Mouse (Mus musculus): Measurements from ENCODE around the gene 4921536K21Rik. TPM values are rescaled to one million over a fixed set of nuclear protein-coding genes. Genes with fewer than 3 reads are reported as not detected.

Gene 4921536K21Rik
- polyA plus RNA-seq (2015; fragmentation: Illumina TruSeq; extraction: RNeasy Lipid Tissue Mini Kit (QIAGEN cat#74804); ENCODE audit: low read depth, low replicate concordance), result 0.61 TPM

GRCm38 (mm10) chr11:3894406-3895281, at the start of gene 4921536K21Rik, which contains the start of gene Dusp18:
4921536K21Rik (minus strand) TSS chr11:3895098.
Dusp18 (plus strand) TSS chr11:3895240.

DNA sequence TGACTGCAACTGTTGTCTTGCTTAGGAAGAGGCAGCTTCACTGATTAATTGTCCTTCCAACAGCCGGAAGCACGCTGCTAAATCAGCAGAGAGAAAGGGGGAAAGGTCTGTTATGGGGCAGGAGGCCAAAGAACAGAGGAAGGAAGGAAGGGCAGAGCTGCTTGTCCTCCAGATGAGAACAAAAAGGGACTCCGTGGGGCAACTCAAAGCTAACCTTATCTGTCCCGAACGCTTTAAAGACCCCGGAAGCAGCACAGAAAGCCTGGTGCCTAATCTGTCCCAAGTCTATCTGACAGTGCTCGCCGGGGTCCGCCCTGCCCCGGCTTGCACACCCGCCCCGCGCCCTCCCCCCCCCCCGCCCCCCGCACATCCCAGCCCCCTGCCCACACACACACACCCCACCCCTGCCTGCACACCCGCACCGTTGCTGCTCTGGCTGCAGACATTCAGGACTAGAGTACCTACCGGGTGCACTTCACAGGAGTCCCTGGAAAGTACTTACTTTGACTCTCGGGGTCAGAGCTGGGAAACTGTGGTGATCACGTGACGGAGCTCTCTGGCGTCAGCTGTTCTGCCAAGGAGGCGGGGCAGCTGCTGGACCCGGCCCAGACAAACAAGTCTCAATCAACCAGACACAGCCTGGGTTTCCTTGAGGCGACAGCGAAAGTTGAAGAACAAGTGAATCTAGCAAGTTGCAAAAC, 36.8 kb upstream of the 4921536K21Rik start, which contains the start of gene Tcn2:
TSS of gene Tcn2 (minus strand) at position 649 of the 701 bp plus-strand sequence.

DNA sequence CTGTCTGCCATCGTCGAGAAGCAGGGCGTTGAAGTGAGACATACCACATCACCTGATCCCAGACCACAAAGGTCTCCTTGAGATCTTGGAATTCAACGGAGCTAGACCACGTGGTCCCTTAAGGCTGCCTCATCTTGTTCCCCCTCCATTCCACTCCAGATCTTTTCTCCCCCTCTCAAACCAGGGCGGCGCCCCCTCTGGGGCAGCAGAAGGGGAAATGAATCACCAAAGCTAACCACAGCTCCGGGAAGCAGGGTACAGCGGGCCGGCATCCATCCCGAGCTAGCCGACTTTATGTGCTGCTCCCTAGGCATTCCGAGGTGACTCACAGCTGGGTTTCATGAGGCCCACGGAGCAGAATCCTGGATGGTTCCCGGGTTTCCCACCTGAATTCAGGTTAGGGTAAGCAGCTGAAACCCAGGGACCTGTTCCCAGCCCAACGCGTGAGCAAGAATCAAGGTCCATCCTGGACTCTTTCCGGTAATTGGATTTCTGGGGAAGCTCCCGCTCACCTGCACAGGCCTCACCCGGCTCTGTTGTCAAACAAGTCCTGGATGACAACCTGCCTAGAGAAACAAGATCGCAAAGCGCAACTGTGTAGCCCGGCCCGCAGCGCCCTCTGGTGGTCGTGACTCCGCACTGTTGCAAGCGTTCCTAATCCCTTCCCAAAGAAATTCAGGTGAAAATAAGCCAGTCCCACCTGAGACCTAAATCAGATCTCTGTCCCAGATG, 19.4 kb upstream of the 4921536K21Rik start, which contains the start of gene Slc35e4:
TSS of gene Slc35e4 (minus strand) at position 556 of the 732 bp plus-strand sequence.

DNA sequence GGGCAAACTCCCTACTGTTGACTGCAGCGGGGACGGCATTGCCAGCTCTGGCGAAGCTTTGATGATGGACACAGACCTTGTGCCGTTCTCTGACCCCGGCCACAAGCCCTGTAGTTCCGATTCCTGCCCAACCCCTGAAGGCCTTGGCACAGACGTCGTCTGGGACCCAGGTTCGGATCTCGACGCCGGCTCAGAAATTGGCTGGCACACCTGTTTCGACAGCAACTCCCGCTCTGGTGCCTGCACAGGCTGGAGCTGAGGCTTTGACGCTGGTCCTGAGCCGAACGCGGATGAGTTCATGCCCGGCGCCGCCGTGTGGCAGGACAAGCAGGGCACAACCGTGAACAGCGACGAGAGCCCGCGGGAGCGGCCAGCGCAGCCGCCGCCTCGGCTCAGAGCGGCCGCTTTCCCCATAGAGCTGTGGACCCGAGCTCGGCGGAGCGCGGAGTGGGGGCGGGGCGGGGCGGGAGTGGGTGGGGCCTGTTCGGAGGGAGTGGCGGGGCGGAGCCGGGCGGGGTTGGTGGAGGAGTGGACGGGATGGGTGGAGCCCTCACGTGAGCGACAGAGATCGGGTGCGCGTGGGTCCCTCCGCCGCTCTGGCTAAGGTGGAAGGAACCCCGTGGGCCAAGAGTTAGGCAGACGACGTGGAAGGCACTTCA, 31.3 kb downstream of the 4921536K21Rik start, which contains the start of gene Osbp2:
TSS of gene Osbp2 (minus strand) at position 450 of the 659 bp plus-strand sequence.

Other genes with a start within 250 kb of the 4921536K21Rik start
- 25.8 TPM for gene Morc2a, start 245.9 kb downstream of the 4921536K21Rik start, polyA plus RNA-seq (2015; fragmentation: Illumina TruSeq; extraction: RNeasy Lipid Tissue Mini Kit (QIAGEN cat#74804); ENCODE audit: low read depth, low replicate concordance)
- 82.7 TPM for gene Osbp2, start 31.2 kb downstream of the 4921536K21Rik start, polyA plus RNA-seq (2015; fragmentation: Illumina TruSeq; extraction: RNeasy Lipid Tissue Mini Kit (QIAGEN cat#74804); ENCODE audit: low read depth, low replicate concordance)
- gene Dusp18, start 142 bp upstream of the 4921536K21Rik start, polyA plus RNA-seq (2015; fragmentation: Illumina TruSeq; extraction: RNeasy Lipid Tissue Mini Kit (QIAGEN cat#74804); ENCODE audit: low read depth, low replicate concordance), result 13.6 TPM
- 16.5 TPM for gene Slc35e4, start 19.6 kb upstream of the 4921536K21Rik start, polyA plus RNA-seq (2015; fragmentation: Illumina TruSeq; extraction: RNeasy Lipid Tissue Mini Kit (QIAGEN cat#74804); ENCODE audit: low read depth, low replicate concordance)
- 23.1 TPM for gene Tcn2, start 37.1 kb upstream of the 4921536K21Rik start, polyA plus RNA-seq (2015; fragmentation: Illumina TruSeq; extraction: RNeasy Lipid Tissue Mini Kit (QIAGEN cat#74804); ENCODE audit: low read depth, low replicate concordance)
- gene Pes1, start 68.9 kb upstream of the 4921536K21Rik start, polyA plus RNA-seq (2015; fragmentation: Illumina TruSeq; extraction: RNeasy Lipid Tissue Mini Kit (QIAGEN cat#74804); ENCODE audit: low read depth, low replicate concordance), result 37.4 TPM
- gene 4930556J24Rik, start 81.7 kb upstream of the 4921536K21Rik start, polyA plus RNA-seq (2015; fragmentation: Illumina TruSeq; extraction: RNeasy Lipid Tissue Mini Kit (QIAGEN cat#74804); ENCODE audit: low read depth, low replicate concordance), result not detected
- 15.2 TPM for gene Gal3st1, start 88.5 kb upstream of the 4921536K21Rik start, polyA plus RNA-seq (2015; fragmentation: Illumina TruSeq; extraction: RNeasy Lipid Tissue Mini Kit (QIAGEN cat#74804); ENCODE audit: low read depth, low replicate concordance)
- gene Sec14l4, start 136.4 kb upstream of the 4921536K21Rik start, polyA plus RNA-seq (2015; fragmentation: Illumina TruSeq; extraction: RNeasy Lipid Tissue Mini Kit (QIAGEN cat#74804); ENCODE audit: low read depth, low replicate concordance), result 1.8 TPM
- gene Sec14l3, start 169.7 kb upstream of the 4921536K21Rik start, polyA plus RNA-seq (2015; fragmentation: Illumina TruSeq; extraction: RNeasy Lipid Tissue Mini Kit (QIAGEN cat#74804); ENCODE audit: low read depth, low replicate concordance), result 0.80 TPM
- gene Mtfp1, start 200.3 kb upstream of the 4921536K21Rik start, polyA plus RNA-seq (2015; fragmentation: Illumina TruSeq; extraction: RNeasy Lipid Tissue Mini Kit (QIAGEN cat#74804); ENCODE audit: low read depth, low replicate concordance), result 122 TPM
- 44.6 TPM for gene Sec14l2, start 228.3 kb upstream of the 4921536K21Rik start, polyA plus RNA-seq (2015; fragmentation: Illumina TruSeq; extraction: RNeasy Lipid Tissue Mini Kit (QIAGEN cat#74804); ENCODE audit: low read depth, low replicate concordance)
- gene Rnf215, start 240.1 kb upstream of the 4921536K21Rik start, polyA plus RNA-seq (2015; fragmentation: Illumina TruSeq; extraction: RNeasy Lipid Tissue Mini Kit (QIAGEN cat#74804); ENCODE audit: low read depth, low replicate concordance), result 32.2 TPM